Mouse (Mus musculus) liver, adult 2 months (tissue): ENCODE results near the gene Pfkp.

Experiments used
- CTCF ChIP-seq: fragments of 200-500 bp; IDR thresholded peaks from 2 replicates; pipeline ENCODE4 v1.5.1; 2011; ENCODE audit warnings: low read depth, low read length, control low read depth
- POLR2A ChIP-seq: fragments of 200-500 bp; IDR thresholded peaks from 2 replicates; pipeline ENCODE4 v1.6.1; 2011; ENCODE audit warnings: low read length, control low read depth; ENCODE audit not compliant: insufficient read depth; ENCODE audit errors: extremely low read depth

DNA sequence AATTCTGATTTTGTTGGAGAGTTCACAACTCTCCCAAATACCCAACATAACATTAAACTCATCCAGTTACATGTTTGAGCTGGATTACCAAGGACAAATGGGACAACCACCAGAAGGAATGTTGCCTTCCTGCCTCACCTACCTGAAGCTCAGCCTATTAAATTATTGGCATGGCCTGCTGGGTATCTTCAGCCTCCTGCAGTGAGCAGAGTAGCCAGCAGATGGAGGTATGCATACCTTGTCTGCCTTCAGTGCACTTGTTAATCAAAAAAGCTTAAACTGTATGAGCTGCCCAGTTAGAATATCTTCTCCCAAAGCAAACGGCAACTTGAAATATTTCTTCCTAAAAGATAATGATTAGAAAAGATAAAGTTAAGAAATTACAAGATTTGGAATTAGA is 115.9 kb downstream of the Pfkp start:
- TF ChIP-seq CTCF (peak; percentile 51; the same call in 1 of the 2 replicates), POLR2A (no peak)
